Mouse (Mus musculus) neural tube, embryonic 12.5 days (tissue): Measurements from ENCODE around the gene Vps45. TPM values are rescaled to one million over a fixed set of nuclear protein-coding genes. Genes with fewer than 3 reads are reported as not detected.
A peak's percentile ranks its signal among the peaks of the same experiment; 100 is the strongest.

Source experiments
- ATAC-seq: fragments of 200-750 bp; cut with Nextera tagmentation; 2 replicates; pipeline ENCODE4 v1.8.0; 2017; ENCODE audit warnings: low read depth, mild to moderate bottlenecking, moderate TSS enrichment, moderate library complexity; ENCODE audit not compliant: low FRiP score
- H3K27ac ChIP-seq: fragments of 300-500 bp; sonication (generic); 2 replicates; pipeline ENCODE4 v1.5.1; 2016
- H3K27me3 ChIP-seq: fragments of 300-500 bp; sonication (generic); replicated peaks from 2 replicates; pipeline ENCODE4 v1.6.1; 2016; ENCODE audit warnings: mild to moderate bottlenecking
- H3K36me3 ChIP-seq: fragments of 300-500 bp; sonication (generic); 2 replicates; pipeline ENCODE4 v1.6.1; 2016; ENCODE audit warnings: mild to moderate bottlenecking
- H3K4me1 ChIP-seq: fragments of 300-500 bp; sonication (generic); 2 replicates; pipeline ENCODE4 v1.6.1; 2016
- H3K4me2 ChIP-seq: fragments of 300-500 bp; sonication (generic); replicated peaks from 2 replicates; pipeline ENCODE4 v1.6.1; 2016; ENCODE audit warnings: mild to moderate bottlenecking
- H3K4me3 ChIP-seq: fragments of 300-500 bp; sonication (generic); 2 replicates; pipeline ENCODE4 v1.5.1; 2016
- H3K9ac ChIP-seq: fragments of 300-500 bp; sonication (generic); 2 replicates; pipeline ENCODE4 v1.6.1; 2016; ENCODE audit warnings: mild to moderate bottlenecking
- H3K9me3 ChIP-seq: fragments of 300-500 bp; sonication (generic); 2 replicates; pipeline ENCODE4 v1.6.1; 2016; ENCODE audit warnings: mild to moderate bottlenecking
- WGBS: fragments of 180-500 bp; shearing (Covaris S2); methylation state at CpG from one replicate; pipeline ENCODE4 v1.1.7; 2016; 5-methylcytosine and 5-hydroxymethylcytosine counted together
- polyA plus RNA-seq: library from polyadenylated mRNA; unstranded; fragments of >200 nt; fragmentation: Nextera tagmentation; extraction: Ambion mirVana; gene quantifications from 2 replicates; pipeline ENCODE4 v1.2.1, GENCODE M21; 2016

Vps45 gene
- polyA plus RNA-seq, 1 experiment from 2014 or later, result 48.3 TPM

GRCm38 (mm10) chr3:96000921-96001501 lies 57.3 kb downstream of the Vps45 start:
- Histone ChIP-seq H3K27ac (no peak overlapping the region), H3K9ac (no peak overlapping the region), H3K9me3 (no peaks in the 10 kb centered on the region), H3K4me3 (no peak overlapping the region), H3K27me3 (no peaks in the 10 kb centered on the region), H3K4me1 (peaks cover 15% of the 10 kb centered on the region), H3K36me3 (0 out of 2 replicates have a peak, but pooled peaks cover 2% of the 10 kb centered on the region), H3K4me2 (no peak overlapping the region)
- 78% methylated on average over 9 of the region's 9 CpGs for WGBS
- no peak for ATAC-seq

- Histone ChIP-seq H3K4me3 (no peak overlapping the region), H3K9ac (no peak overlapping the region), H3K4me2 (no peak overlapping the region), H3K4me1 (peaks cover 15% of the 10 kb centered on the region), H3K27ac (no peak overlapping the region), H3K36me3 (0 out of 2 replicates have a peak, but pooled peaks cover 2% of the 10 kb centered on the region), H3K27me3 (no peaks in the 10 kb centered on the region), H3K9me3 (no peaks in the 10 kb centered on the region)
- ATAC-seq, result no peak
- 90% methylated on average over 14 of the region's 14 CpGs for WGBS
Observed at GRCm38 (mm10) chr3:96000080-96000632, 58.1 kb downstream of the Vps45 start.

GRCm38 (mm10) chr3:95999308-96000079 lies 58.8 kb downstream of the Vps45 start:
- Histone ChIP-seq H3K4me2 (no peak overlapping the region), H3K27me3 (no peaks in the 10 kb centered on the region), H3K9ac (no peak overlapping the region), H3K27ac (no peak overlapping the region), H3K4me1 (peaks cover 16% of the 10 kb centered on the region), H3K4me3 (no peak overlapping the region), H3K9me3 (no peaks in the 10 kb centered on the region), H3K36me3 (0 out of 2 replicates have a peak, but pooled peaks cover 2% of the 10 kb centered on the region)
- no peak for ATAC-seq
- WGBS, result 91% methylated on average over 12 of the region's 12 CpGs

- 20% methylated on average over 9 of the region's 9 CpGs for WGBS
- Histone ChIP-seq H3K4me1 (peaks cover 38% of the 10 kb centered on the region), H3K27me3 (no peaks in the 10 kb centered on the region), H3K9me3 (no peaks in the 10 kb centered on the region), H3K4me3 (peak overlapping the region; percentile 85), H3K36me3 (peaks cover 10% of the 10 kb centered on the region), H3K9ac (0 out of 2 replicates have a peak overlapping the region, but pooled peaks have one; percentile 99), H3K4me2 (peak overlapping the region; percentile 91), H3K27ac (no peak overlapping the region)
- ATAC-seq, result peak; percentile 15; the same call in 1 of the 2 replicates
Observed at GRCm38 (mm10) chr3:95997203-95997721, 61.0 kb downstream of the Vps45 start.

GRCm38 (mm10) chr3:95996451-95997073 lies 61.7 kb downstream of the Vps45 start:
- H3K36me3 ChIP-seq, result peaks cover 17% of the 10 kb centered on the region
- peak overlapping the region; percentile 85 for H3K4me3 ChIP-seq
- WGBS, result 8% methylated on average over 6 of the region's 6 CpGs
- H3K4me1 ChIP-seq, result peaks cover 44% of the 10 kb centered on the region
- H3K9ac ChIP-seq, result peak overlapping the region; percentile 99
- H3K27me3 ChIP-seq, result no peaks in the 10 kb centered on the region
- ATAC-seq, result peak; percentile 26; the same call in 1 of the 2 replicates
- H3K9me3 ChIP-seq, result no peaks in the 10 kb centered on the region
- H3K27ac ChIP-seq, result peak overlapping the region; percentile 98
- peak overlapping the region; percentile 91 for H3K4me2 ChIP-seq

- Histone ChIP-seq H3K4me3 (peak within 1 kb of the TSS; percentile 85), H3K27me3 (no peaks in the 10 kb centered on the region), H3K9ac (peak within 1 kb of the TSS; percentile 99), H3K36me3 (peaks cover 23% of the 10 kb centered on the region), H3K9me3 (no peaks in the 10 kb centered on the region), H3K4me1 (peaks cover 47% of the 10 kb centered on the region), H3K27ac (peak within 1 kb of the TSS; percentile 98), H3K4me2 (peak within 1 kb of the TSS; percentile 91)
- peak; percentile 70 for ATAC-seq
- under 1% methylated on average over 71 of the region's 84 CpGs for WGBS
Observed at GRCm38 (mm10) chr3:95995802-95996428, 62.4 kb downstream of the Vps45 start, which contains the start of gene Plekho1. Gene Plekho1 (minus strand): TSS chr3:95996001.

GRCm38 (mm10) chr3:95994975-95995801 lies 63.1 kb downstream of the Vps45 start:
- under 1% methylated on average over 49 of the region's 51 CpGs for WGBS
- H3K4me2 ChIP-seq, result peak overlapping the region; percentile 91
- peak; percentile 77 for ATAC-seq
- no peaks in the 10 kb centered on the region for H3K9me3 ChIP-seq
- peaks cover 30% of the 10 kb centered on the region for H3K36me3 ChIP-seq
- no peaks in the 10 kb centered on the region for H3K27me3 ChIP-seq
- peak overlapping the region; percentile 85 for H3K4me3 ChIP-seq
- H3K27ac ChIP-seq, result peak overlapping the region; percentile 98
- H3K4me1 ChIP-seq, result peaks cover 47% of the 10 kb centered on the region
- H3K9ac ChIP-seq, result peak overlapping the region; percentile 99

- Histone ChIP-seq H3K27ac (peak overlapping the region; percentile 3; the same call in 1 of the 2 replicates), H3K9me3 (no peaks in the 10 kb centered on the region), H3K36me3 (peaks cover 36% of the 10 kb centered on the region), H3K4me2 (peak overlapping the region; percentile 91), H3K4me1 (peaks cover 47% of the 10 kb centered on the region), H3K9ac (peak overlapping the region; percentile 99), H3K27me3 (no peaks in the 10 kb centered on the region), H3K4me3 (peak overlapping the region; percentile 85)
- WGBS, result 11% methylated on average over 6 of the region's 6 CpGs
- ATAC-seq, result no peak
Observed at GRCm38 (mm10) chr3:95994381-95994846, 63.9 kb downstream of the Vps45 start.

- 34% methylated on average over 4 of the region's 4 CpGs for WGBS
- H3K9me3 ChIP-seq, result no peaks in the 10 kb centered on the region
- peak overlapping the region; percentile 85 for H3K4me3 ChIP-seq
- peak overlapping the region; percentile 91 for H3K4me2 ChIP-seq
- ATAC-seq, result no peak
- H3K27ac ChIP-seq, result no peak overlapping the region
- H3K4me1 ChIP-seq, result peaks cover 47% of the 10 kb centered on the region
- no peaks in the 10 kb centered on the region for H3K27me3 ChIP-seq
- H3K36me3 ChIP-seq, result peaks cover 41% of the 10 kb centered on the region
- peak overlapping the region; percentile 99 for H3K9ac ChIP-seq
Observed at GRCm38 (mm10) chr3:95993881-95994280, 64.4 kb downstream of the Vps45 start.

GRCm38 (mm10) chr3:95992990-95993603 lies 65.2 kb downstream of the Vps45 start:
- Histone ChIP-seq H3K9ac (peak overlapping the region; percentile 99), H3K36me3 (peaks cover 49% of the 10 kb centered on the region), H3K4me2 (peak overlapping the region; percentile 91), H3K27ac (peak overlapping the region; percentile 22; the same call in 1 of the 2 replicates), H3K27me3 (no peaks in the 10 kb centered on the region), H3K9me3 (no peaks in the 10 kb centered on the region), H3K4me1 (peaks cover 47% of the 10 kb centered on the region), H3K4me3 (peak overlapping the region; percentile 85)
- WGBS, result 50% methylated on average over 5 of the region's 5 CpGs
- no peak for ATAC-seq
